Mouse (Mus musculus): Measurements from ENCODE around the gene Efna5. TPM values are rescaled to one million over a fixed set of nuclear protein-coding genes. Genes with fewer than 3 reads are reported as not detected.

The Efna5 gene
- total RNA-seq, 1 experiment from 2014 or later: 30.0 TPM

DNA sequence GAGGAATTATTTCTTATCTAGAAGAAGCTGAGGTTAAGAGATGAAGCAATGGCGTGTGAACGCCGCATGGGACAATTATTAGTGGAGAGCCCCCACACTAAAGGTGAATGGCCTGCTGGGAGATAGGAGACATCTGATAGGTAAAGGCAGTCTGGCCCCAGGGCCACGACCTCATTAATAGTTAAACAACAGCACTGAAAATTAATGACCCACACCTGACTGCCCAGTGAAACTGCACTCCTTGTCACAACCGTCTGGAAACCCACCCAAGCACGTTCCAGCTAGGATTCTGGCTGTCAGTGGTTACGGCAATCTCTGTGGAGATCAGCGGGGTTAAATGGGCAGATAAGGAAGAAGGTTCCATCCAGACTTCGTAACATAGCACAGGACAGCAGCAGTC is 134.3 kb downstream of the Efna5 start:
- DNase-seq: no peak

DNA sequence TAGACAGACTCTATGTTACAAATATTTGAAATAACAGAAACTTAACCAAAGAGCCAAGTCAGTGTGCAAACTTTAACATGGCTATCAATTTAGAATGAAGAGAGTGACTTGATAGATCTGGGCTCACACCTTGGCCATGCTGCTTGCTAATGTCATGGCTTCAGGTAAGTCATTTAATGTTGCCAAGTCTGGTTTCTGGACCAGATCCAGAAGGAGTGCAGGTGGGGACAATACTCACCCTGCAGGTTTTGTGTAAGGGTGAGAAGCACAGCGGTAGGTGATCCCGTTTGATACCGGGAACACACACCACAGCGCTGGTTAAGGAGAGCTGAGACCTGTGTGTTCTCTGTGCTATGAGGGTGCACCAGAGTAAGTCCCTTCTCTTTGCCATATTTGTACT is 135.8 kb downstream of the Efna5 start:
- DNase-seq: no peak

DNA sequence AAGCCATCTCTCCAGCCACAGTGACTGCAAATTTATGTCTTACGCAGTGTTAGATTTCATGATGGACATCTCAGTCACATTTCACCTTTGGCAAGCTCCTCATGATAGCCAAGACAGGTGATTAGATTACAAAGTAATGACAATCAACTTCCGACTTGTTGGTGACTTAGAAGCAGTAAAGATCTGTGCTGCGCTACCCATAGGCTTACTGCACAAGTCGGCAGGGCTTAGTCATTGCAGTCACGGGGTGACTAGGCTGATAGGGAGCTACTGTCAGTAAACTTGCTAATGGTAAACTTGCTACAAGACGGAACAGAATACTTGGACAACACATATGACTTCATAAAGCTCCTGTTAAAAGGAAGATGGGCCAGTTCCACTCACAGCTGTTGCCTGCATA is 136.9 kb downstream of the Efna5 start:
- DNase-seq: no peak

DNA sequence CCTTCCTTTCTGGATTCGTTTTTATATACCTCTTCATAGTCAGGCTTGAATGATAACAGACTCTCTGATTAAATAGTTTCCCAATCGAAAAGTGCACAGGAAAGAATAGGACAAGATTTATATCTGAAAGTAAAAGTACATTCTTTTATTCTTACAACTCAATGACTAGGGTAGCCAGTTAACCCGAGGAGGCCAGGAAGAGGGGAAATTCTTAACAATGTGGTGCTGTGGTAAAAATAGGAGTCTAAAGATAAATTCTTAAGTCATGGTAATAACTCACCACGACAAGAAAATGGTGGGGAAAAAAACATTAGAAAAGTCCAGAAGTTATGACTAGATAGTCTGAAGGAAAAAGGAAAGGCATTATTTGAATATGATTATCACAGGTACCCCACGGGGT is 139.4 kb downstream of the Efna5 start:
- DNase-seq: no peak

DNA sequence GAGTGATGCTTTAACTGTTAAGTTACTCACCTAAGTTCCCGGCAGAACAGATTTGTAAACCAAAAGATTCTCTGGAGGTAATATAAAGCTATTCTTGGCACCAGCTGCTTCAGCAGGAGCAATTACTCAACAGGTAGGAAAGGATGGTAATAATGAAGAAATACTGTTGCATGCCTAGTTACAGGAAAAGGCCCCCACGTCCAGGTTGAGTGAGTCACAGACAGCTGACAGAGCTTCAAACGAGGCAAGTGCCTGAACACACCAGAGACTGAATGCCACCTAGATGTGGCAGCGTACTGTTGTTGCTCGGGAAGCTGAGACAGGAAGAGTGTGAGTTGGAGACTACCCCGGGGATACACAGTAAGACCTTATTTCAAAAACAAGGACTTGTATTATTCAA is 140.1 kb downstream of the Efna5 start:
- DNase-seq: no peak

DNA sequence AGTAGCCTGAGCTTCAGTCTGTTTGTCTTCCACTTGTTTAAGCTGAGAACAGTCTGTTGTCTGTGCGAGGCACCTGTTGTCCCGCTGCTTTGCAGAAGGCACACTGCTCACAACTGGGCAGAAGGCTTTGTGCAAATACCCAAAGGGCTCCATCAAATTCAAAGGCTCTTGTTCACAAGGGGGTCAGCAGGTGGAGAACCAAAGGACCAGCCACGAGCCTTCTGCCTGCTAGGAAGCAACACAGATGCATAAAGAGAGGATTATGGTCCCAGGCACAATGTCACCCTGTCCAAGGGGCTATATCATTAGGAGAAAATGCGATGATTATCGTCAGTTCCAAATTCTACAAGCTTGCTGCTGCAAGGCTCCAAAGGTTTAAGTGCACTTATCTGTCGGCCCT is 141.1 kb downstream of the Efna5 start:
- no peak for DNase-seq

DNA sequence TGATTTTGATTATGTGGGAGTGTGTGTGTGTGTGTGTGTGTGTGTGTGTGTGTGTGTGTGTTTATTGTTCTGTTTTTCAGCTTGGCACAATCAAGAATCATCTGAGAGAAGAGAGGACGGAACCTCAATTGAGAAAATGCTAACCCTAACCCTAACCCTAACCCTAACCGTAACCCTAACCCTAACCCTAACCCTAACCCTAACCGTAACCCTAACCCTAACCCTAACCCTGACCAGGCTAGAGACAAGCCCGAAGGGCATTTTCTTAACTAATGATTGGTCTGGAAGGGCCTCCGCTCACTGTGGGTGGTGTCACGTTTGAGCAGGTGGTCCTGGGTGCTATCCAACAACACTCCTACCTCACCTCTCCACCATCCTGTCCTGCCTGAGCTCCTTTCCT is 143.7 kb downstream of the Efna5 start:
- DNase-seq: no peak

DNA sequence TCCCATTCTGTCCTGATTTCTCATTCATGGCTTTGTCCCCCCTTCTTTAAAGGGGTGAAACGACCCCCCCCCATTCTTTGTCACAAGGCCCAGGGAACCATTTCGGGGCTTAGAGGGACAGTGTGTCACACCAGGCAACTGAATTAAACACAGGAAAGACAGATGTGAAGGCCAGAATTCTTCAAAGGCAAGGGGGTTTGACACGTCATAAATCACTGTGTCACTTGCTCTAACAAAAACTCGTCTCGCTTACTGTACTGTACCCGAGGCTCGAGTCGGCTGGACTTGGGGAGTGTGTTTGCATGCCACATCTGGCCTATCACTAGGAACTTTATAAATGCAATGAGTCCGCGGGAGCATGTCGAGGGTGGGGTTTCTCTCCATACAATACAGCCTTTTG is 145.2 kb downstream of the Efna5 start:
- DNase-seq: no peak

DNA sequence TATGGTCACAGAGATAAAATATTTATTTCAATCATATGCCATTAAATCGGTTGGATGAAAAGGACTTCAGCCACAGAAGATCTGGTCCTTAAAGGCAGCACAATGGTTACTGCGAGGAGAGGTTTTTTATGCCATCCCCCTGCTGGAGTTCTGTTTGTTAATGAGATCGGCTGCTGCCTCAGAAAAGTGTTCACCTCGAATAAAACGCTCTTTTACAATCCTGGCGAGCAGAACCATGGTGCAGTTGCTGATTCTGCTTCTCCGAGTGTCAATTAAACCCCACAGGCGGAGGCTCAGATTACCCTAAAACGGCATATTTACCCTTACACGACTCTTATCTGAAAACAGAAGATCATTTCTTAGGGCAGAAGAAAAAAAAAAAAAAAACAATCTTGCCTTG is 146.2 kb downstream of the Efna5 start:
- no peak for DNase-seq

DNA sequence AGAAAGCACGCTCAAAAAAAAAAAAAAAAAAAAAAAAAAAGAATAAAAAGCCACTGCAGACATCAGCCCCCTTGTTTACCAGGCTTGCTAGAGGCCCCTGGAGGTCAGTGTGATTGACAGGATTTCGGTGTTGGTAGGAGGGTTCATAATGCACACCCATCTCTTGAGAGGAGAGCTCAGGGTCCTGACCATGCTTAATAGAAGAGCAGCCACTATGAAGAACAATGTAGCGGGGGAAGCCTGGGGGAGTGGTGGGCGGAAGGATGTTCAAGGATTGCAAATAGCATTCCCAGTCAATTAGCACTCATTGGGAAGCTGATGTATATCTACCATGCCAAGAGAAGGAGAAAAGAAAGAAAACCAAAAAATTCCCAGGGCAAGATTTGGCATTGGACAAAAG is 147.1 kb downstream of the Efna5 start:
- no peak for DNase-seq

DNA sequence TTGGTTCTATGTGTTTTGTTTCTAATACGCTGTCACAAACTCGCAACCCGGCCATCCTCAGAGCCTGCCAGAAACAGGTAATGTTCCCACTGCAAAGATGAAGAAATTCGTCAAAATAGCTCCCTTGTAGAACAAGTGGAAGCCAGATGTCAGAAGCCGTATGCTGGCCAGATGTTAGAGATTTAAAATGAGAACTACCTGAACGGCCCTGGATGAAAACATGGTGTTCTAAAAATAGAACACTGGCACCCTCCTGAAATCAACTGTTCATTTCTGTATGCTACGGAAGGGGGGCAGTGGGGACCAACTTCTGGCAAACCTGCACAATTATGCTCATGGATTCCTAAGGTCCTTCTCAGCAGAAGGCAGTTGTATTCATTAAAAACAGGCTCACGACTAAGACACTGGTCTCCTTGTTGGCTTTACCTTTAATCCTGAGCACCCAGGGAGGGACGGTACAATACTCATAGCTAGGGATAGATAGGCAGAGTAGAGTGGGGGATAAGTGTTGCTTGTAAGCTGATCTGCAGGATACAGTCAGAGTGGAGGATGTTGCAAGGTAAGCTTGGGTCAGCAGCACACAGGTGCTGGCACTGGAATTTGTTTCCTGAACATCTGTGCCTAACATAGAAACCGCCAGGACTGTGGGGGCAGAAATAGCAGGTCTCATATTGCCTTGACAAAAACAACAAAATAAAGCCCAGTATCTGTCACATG is 151.2 kb downstream of the Efna5 start:
- no peak for DNase-seq

DNA sequence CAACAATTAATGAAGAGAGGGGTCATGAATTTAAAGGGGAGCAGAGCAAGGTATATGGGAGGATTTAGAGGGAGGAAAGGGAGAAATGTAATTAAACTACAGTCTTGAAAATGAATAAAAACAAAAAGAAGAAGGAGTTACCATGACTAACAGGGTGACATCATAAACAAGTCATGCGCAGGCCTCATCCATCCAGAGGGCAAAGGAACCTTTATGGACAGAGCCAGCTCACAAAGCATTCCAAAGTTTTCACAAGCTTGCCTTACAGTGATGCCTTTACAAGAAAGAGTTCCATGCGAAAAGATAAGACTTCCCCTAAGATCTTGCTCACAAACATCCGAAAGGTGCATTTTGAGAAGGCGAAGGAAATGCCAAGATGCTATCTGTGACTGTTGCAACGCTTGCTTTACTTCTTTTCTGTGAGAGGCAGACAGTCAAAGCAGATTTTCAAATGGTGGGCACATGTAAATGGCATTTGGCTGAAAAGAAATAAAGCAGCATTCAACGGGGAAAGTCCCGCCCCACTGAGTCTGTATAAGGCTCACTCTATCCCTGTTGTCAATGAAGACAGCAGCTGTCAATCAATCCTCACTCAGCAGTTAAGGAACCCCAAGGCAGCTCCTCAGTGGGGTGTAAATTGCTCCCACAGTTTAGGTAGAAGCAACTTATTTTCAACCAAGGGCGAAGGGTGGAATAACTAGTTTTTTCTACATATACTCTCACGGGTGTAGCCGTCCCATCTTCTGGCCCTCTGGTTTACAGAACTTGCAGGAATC is 152.8 kb downstream of the Efna5 start:
- no peak for DNase-seq

DNA sequence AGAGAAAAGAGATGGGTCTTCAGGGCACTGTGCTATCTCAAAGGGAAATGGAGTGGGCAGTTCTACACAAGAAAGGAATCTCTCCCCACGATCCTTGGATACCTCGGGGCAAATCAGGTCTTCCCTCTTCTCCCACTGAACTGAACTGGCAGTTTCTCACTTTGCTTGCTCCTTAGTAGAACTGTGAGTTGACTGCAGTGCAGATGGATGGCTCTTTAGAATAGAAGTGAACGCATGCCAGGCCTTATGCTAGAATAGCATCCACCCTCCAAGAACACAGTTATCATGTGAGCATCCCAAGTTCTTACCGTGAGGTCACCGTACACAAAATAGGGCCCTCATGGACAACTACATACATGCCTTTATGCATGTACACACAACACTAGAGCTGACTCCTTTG is 155.0 kb downstream of the Efna5 start:
- DNase-seq: no peak

DNA sequence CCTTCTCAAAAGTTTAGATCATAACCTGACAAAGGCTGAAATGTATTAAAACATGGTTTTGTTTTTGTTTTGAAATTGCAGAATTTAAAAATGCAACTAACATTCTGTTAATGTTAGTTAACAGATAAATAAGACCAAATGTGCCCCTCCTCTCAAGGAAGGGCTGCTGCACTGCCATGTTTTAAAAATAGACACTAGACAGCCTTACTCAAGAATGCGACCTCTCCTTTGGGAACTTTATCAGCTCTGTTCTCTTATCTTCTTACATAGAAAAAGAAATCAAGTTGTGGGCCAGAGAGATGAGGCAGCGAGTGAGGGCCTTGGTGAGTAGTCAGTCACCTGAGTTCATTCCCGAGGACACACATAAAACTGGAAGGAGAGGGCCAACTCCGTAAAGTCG is 158.2 kb downstream of the Efna5 start:
- DNase-seq: no peak

DNA sequence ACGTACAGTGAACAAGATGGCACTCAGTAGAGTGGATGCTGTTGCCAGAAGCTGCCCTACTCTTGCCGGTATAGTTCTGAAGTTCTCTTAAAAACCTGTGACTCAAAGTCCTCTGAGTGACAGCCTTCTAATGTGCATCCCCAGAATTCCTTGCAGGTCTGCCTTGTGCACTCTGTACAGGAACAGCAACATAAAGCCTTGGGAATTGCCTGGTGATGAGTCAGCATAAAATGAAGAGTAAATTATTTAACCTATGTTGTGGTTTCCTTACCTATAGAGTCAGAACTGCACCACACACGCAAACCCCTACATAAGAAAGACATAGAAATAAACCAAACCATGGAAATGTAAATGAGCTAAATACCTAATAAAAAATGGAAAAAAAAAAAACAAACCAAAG is 159.5 kb downstream of the Efna5 start:
- no peak for DNase-seq

DNA sequence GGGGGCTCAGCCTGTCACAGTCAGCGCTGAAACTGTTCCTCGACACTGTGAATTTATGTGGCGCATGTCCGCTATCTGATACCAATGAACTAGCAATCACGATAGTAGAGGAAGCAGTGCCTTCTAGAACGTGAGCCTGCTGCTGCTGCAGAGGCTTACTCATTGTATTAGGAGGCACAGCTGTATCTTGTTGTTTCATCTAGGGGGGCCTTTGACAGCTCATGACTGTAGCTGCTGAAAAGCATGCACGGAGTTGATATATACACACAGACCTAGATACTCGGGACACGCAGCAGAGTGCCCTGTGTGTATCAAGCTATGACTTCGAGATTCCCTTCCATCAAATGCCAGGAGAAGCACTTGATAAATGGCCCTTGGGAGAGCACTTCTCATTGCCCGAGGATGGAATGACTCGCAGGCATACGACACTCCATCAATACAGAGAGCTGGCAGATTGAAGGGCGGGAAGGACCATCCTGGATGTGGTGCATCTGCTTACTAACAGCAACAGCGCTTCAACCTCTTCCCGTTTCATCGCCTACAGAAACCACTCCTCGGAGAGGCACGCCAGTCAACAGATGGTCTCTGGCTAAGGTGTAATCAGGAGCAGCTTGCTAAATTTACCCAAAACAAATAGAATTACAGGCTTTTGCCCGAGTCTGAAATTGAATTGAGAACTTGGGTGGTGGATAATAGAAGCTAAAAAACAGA is 160.2 kb downstream of the Efna5 start:
- DNase-seq: no peak

DNA sequence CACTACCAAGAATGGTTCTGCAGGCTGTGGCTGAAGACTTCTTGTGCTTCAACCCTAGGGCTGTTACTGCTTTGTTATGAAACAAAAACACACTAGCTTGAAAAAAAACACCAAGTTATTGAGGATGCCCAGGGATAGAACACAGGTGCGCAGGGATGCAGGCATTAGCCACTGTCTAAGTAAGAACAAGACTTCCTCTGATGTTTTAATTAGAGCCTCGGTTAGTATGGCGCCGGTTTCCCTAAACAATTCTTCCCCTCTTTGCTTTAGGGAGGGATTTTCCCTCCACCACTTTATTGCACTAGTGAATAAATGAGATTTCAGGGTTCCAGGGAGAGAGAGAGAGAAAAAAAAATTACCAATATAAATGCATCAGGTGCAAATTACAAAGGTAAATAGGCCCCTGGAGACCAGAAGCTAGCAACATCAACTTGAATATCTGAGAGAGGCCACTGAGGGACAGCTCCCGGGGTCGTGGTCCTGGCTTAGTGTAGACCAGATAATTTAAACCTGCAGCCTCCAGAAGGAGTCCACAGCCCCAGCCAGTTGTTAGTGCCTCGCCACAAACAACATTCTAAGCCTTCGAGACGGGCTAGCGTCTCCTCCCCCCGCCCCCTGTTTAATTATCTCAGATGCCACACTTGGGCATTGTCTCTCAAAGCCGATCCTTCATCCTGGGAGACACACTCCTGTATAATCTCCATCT is 163.5 kb downstream of the Efna5 start:
- no peak for DNase-seq

DNA sequence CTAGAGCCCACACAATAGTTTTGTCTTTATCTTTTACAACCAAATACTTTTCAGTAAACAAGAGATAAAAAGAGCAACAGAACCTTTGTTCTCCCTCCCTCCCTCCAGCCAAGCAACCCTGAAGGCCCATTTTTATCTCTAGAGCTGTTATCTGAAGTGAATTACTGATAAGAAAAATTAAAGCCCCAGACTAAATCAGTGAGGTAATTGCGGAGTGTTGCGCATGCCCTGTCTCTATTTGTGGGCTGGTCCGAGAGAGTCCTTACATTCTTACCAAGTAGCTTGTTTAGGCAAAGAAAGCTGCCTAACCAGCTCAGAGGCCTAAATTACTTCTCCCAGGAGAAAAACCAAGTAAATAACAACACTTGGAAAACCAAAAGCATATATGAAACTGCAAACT is 167.7 kb downstream of the Efna5 start:
- DNase-seq: no peak

DNA sequence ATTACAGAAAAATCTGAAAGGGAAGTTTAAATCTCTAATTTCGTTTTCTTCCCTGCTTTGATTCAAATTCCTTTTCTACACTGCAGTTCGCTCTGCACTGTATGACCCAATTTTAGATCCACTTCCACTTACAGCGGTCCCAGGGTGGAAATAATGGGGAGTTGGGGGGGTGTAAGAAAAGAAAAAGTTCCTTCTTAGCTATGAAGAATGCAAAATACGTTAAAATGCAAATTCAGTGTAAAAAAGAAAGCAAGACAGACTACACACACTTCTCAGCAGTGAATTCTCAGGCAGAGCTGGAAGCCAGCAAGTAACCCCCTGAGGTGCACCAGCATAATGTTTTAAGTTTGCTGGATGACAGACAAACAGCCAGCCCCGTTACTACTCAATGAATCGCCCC is 174.7 kb downstream of the Efna5 start:
- no peak for DNase-seq

DNA sequence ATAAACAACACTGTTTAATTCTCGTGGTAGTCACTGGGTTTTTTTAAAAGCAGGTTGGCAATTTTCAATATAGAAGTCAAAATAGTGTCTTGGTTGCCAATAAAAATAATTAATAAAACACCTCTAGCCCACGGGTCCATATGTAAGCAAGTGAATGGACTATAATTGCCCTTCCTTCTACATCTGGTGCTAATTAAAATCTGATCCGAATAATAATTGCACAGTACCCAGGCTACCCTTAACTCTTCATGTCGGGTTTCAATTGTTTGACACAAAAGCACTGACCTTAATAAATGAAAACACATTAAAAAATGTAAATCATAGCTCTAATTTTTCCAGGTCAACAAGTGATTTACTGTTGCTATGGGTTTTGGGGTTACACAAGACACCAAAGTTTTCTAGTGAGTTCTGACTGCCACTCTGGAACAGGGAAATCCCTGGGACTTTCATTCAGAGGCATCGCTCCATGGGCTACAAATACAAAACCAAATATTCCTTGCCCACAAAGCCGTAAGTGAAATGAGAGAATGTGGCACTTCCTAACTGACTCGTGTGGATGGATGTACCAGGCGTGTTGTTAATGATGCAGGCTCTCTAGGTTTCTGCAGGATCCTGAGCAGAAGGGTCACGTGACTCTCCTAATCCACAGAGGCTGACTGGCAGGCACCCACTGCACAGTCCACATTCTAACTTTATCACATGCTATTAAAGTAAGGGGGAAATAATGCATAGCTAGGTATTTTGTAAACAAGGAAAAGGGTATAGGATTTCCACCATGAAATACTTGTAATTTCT is 178.9 kb downstream of the Efna5 start:
- DNase-seq: no peak

DNA sequence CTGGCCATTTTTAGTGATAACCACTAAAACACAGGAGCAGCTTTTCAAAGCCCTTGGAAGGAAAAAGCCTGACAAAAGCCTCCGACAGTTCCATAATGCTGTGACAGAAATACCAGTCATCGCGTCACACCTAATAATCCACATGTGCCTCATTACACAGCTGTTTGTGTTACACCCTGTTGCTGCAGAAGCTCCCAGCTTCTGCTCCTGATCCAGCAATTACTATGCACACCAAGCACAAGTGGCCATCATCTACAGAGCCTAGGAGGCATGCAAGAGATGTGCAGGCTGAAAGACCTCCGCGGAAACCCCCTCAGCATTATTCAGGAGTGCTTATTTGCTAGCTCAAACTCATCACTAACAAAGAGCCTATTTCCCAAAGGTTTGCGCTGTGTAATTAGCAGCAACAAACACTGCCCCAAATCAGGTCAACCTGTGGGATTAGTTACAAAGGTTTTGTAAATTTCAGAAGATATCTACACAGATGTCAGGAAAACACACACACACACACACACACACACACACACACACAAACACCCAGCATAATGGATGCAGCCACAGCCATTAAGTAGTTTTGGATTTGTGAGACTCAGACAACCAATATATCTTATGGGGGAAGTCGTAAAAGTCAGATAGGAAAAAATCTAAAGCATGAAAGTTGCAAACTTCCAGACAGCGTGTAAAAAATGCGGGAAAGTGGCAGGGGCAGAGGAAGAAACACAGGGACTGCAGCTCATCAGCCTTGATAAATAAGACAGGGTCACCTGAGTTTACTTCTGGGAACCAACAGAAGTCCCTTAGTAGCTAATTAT is 180.1 kb downstream of the Efna5 start:
- DNase-seq: no peak

Measured in adrenal gland, postnatal 25 days (tissue).